Mouse (Mus musculus): ENCODE results near the gene Tmem178b. TPM values are rescaled to one million over a fixed set of nuclear protein-coding genes. Genes with fewer than 3 reads are reported as not detected.

Tmem178b gene
- polyA plus RNA-seq, 1 experiment from 2014 or later: 0.14 TPM

DNA sequence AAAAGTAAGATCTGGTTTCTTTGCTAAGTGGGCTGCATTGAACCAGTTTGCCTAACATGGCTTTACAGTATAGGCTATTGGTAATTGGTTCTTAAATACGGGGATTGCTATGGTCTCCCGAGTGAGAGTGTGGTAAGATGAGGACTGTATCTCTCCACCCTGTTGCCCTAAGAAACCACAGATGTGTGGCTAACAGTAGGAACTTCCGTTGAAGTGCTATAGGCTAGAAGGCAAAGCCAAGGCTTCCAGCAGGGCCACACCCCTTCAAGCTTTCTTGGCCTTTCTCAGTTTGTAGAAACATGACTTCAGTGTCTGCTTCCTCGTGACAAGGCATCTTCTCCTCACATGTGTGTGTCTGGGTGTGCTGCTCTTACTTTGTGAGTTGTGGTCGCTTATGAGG lies 427.6 kb downstream of the Tmem178b start:
- no peaks in the 10 kb centered on the region for H3K36me3 ChIP-seq (ENCODE audit: control insufficient read depth, insufficient read depth, low read length)
- 62% methylated on average over 5 of the region's 5 CpGs for WGBS
- no peak overlapping the region for H3K9ac ChIP-seq (ENCODE audit: low read length)

DNA sequence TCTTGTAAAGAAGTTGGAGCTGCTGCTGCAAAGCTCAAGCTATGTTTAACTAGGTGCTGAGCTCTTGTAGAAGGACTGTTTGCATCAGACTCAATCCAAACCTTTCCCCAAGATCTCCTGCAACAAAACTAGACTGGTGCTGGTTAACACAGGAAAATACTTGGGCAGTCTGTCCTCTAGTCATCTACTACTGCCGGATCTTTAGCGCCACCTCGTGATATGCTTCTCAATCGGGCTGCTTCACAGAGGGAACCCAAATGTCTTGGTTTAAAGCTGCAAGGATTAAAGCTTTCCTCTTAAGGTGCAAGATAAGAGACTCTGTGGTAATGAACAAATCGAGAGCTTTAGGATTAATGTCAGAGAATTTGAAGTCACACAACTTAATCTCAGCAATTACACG lies 430.3 kb downstream of the Tmem178b start:
- Histone ChIP-seq H3K9me3 (ENCODE audit: control insufficient read depth, low read length) (no peaks in the 10 kb centered on the region), H3K27ac (ENCODE audit: low read length) (no peak overlapping the region), H3K9ac (ENCODE audit: low read length) (no peak overlapping the region), H3K4me2 (ENCODE audit: low read depth, low read length) (no peak overlapping the region), H3K36me3 (ENCODE audit: control insufficient read depth, insufficient read depth, low read length) (no peaks in the 10 kb centered on the region), H3K4me1 (replicated peaks; ENCODE audit: control insufficient read depth, insufficient read depth, low read length) (no peaks in the 10 kb centered on the region), H3K27me3 (ENCODE audit: control insufficient read depth, insufficient read depth, low read depth, low read length) (no peaks in the 10 kb centered on the region), H3K4me3 (ENCODE audit: low read length) (no peak overlapping the region)
- no peak for ATAC-seq (ENCODE audit: low read depth)
- 10% methylated on average over 6 of the region's 6 CpGs for WGBS

More for the DNA sequence above, 427.6 kb downstream of the Tmem178b start:
- no peaks in the 10 kb centered on the region for H3K9me3 ChIP-seq (ENCODE audit: control insufficient read depth, low read length)
- H3K4me2 ChIP-seq (ENCODE audit: low read depth, low read length): no peak overlapping the region
- ATAC-seq (ENCODE audit: low read depth): no peak
- H3K27me3 ChIP-seq (ENCODE audit: control insufficient read depth, insufficient read depth, low read depth, low read length): no peaks in the 10 kb centered on the region
- no peak overlapping the region for H3K4me3 ChIP-seq (ENCODE audit: low read length)
- H3K4me1 ChIP-seq (replicated peaks; ENCODE audit: control insufficient read depth, insufficient read depth, low read length): no peaks in the 10 kb centered on the region
- no peak overlapping the region for H3K27ac ChIP-seq (ENCODE audit: low read length)

Other genes with a start within 250 kb of the Tmem178b start
- gene Braf, start 147.8 kb upstream of the Tmem178b start, polyA plus RNA-seq (2015; fragmentation: Nextera tagmentation; extraction: Ambion mirVana): 16.1 and 16.3 TPM in 2 replicates
- 167 and 169 TPM in 2 replicates for gene Mrps33, start 62.3 kb upstream of the Tmem178b start, polyA plus RNA-seq (2015; fragmentation: Nextera tagmentation; extraction: Ambion mirVana)